Mouse (Mus musculus): ENCODE data around the gene Mtfr1l.

DNA sequence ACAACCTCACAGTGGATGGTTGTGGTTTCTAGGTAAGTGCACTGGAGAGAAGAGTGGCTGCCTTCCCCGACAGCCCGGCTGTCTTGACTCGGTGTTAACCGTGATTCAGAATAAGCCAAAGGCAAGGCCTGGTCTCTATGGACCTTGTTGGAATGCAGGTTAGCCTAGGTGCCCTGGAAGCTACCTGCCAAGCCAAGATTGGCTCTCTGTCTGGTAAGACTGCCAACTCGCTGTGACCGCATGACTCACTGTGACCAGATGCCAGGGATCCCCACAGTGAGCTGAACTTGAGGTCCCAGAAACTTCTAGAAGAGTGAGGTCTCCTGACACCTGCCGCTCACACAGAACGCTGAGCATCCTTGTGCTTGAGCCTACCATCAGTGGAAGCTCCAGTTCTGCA is 58.3 kb downstream of the Mtfr1l start:
- TF ChIP-seq CTCF (IDR thresholded peaks at IDR 0.05; ENCODE audit: control insufficient read depth, insufficient read depth, insufficient replicate concordance, low read depth, low read length) (no peak), POLR2A (IDR thresholded peaks at IDR 0.05; ENCODE audit: control insufficient read depth, low read depth, low read length) (no peak)

Measured in testis, adult 2 months (tissue).